Mouse (Mus musculus) adrenal gland, postnatal 25 days (tissue): ENCODE data around the gene Vmn2r103. TPM values are rescaled to one million over a fixed set of nuclear protein-coding genes. Genes with fewer than 3 reads are reported as not detected.

Experiments
- DNase-seq: peaks from one replicate; pipeline ENCODE4 v3.0.0; 2021; ENCODE audit warnings: mixed read lengths
- long read RNA-seq: library from polyadenylated mRNA; stranded (forward); transcript quantifications from one replicate; pipeline ENCODE4 v2.0.0, GENCODE M21; 2021
- total RNA-seq: library from RNA; stranded (reverse); gene quantifications from 2 replicates; pipeline ENCODE4 v1.2.3, GENCODE M21; 2021

Vmn2r103 gene
- not detected in 2 replicates for total RNA-seq
- long read RNA-seq = 0 reads

DNA sequence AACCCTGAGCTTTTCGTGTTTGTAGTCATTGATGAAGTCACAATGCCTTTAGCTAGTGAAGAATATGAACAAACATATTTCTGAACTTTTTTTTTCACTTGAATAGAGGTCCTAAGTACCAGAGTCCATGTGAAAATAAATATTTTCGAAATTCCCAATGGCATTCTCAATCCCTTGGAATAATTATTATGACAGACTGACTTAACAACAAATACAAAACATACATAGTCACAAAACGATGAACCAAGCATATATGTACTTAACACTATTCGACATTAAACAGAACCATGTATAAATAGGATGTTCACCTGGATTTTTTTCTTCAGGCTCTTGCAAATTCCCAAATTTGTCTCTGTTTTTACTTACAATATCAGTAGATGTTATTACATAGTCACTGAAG, at the start of gene Vmn2r103:
Vmn2r103 (plus strand) TSS at position 301 of the 400 bp plus-strand sequence.
- DNase-seq = no peak

DNA sequence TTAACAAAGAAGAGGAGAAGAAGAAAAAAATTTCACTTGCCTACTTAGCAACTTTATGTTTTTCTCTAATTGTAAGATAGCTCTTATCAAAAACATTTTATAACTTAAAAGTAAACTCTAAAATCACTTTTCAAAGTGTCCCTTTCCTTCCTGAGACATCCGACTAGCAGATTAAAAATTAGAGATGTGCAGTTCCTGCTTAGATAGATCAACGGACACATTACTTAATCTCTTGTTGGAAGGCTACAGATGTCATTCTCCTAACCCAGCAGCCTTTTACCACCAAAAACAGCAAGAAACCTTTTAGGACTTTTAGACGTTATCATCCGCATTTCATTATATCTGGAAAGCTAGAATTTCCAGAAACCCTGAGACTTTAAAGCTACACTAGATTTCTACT, 5.8 kb downstream of the Vmn2r103 start:
- no peak for DNase-seq

DNA sequence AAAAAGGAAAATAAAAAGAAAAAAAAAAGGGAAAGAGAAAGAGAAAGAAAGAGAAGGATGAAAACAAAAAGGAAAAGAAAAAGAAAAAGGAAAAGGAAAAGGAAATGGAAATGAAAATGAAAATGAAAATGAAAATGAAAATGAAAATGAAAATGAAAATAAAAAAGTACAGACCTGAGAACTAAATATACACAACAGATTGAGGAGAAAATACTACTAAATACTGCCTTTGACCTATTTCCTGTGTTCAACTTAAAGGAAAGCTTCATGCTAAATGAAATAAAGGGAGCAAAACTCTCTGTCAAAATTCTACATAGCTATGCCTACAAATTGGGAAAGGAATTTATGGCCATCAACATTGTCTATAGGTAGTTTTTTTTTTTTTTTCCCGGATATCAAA, 16.1 kb downstream of the Vmn2r103 start:
- DNase-seq = no peak

Other genes starting within 250 kb of the Vmn2r103 start
- not detected in 2 replicates for gene Vmn2r101, start 196.1 kb upstream of the Vmn2r103 start, total RNA-seq
- not detected in 2 replicates for gene Vmn2r102, start 113.0 kb upstream of the Vmn2r103 start, total RNA-seq